17 mouse cellular contexts compared by ENCODE assay signal in the genomic region with DNA sequence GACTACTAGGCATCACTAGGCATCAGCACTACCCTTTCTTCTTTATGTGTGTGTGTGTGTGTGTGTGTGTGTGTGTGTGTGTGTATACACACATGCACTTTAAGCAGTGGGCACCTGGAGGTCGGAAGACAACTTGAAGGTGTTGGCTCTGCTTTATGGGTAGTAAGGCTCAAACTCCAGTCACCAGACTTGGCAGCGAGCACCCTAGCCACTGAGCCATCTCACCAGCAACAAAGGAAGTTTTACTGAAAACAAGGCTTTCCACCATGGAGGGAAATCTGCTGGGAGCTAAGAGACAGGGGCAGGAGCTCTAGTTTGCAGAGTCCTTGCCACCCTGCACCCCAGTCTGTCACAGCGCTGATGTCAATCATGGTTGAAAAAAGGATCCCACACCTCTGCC. TPM values are rescaled to one million over a fixed set of nuclear protein-coding genes. Genes with fewer than 3 reads are reported as not detected.
A peak's percentile ranks its signal among the peaks of the same experiment; 100 is the strongest.
DNase-seq lines count a peak whose midpoint lies in the region; ATAC-seq lines count a peak whose summit lies in the region.
"Had no signal": no experiment of that assay in that cellular context is flagged by ENCODE, and none has a peak within 500 bp of the region (broad histone marks: within the 10 kb centered on the region; RNA-seq: fewer than 3 reads in every experiment).

No protein-coding gene starts in this region.

- no peaks in the 10 kb centered on the region for H3K9me3 ChIP-seq in forebrain, embryonic 13.5 days (replicated peaks)
- no peaks in the 10 kb centered on the region for H3K9me3 ChIP-seq in forebrain, embryonic 10.5 days
- H3K9me3 ChIP-seq in intestine, embryonic 15.5 days = no peaks in the 10 kb centered on the region
- no peaks in the 10 kb centered on the region for H3K9me3 ChIP-seq in intestine, embryonic 16.5 days (ENCODE audit: control insufficient read depth, low read length)
- no peaks in the 10 kb centered on the region for H3K9me3 ChIP-seq in liver, embryonic 13.5 days (replicated peaks)
- no peaks in the 10 kb centered on the region for H3K9me3 ChIP-seq in neural tube, embryonic 15.5 days (replicated peaks)
- H3K9me3 ChIP-seq: embryonic facial prominence, embryonic 12.5 days; stomach, embryonic 15.5 days had no signal

- 0 out of 2 replicates have a peak overlapping the region, but pooled peaks have one; percentile 21 for H3K9ac ChIP-seq in forebrain, embryonic 13.5 days
- H3K9ac ChIP-seq in intestine, embryonic 15.5 days = no peak overlapping the region
- H3K9ac ChIP-seq in intestine, embryonic 16.5 days (ENCODE audit: low read depth, low read length) = no peak overlapping the region
- 0 out of 2 replicates have a peak overlapping the region, but pooled peaks have one; percentile 14 for H3K9ac ChIP-seq in liver, embryonic 13.5 days
- no peak overlapping the region for H3K9ac ChIP-seq in neural tube, embryonic 15.5 days (replicated peaks)
- H3K9ac ChIP-seq: embryonic facial prominence, embryonic 12.5 days; stomach, embryonic 15.5 days had no signal

- peak overlapping the region; percentile 90 for H3K27ac ChIP-seq in forebrain, embryonic 13.5 days
- H3K27ac ChIP-seq in forebrain, embryonic 10.5 days = no peak overlapping the region
- H3K27ac ChIP-seq in intestine, embryonic 15.5 days = 0 out of 2 replicates have a peak overlapping the region, but pooled peaks have one; percentile 15
- no peak overlapping the region for H3K27ac ChIP-seq in intestine, embryonic 16.5 days (ENCODE audit: low read length)
- H3K27ac ChIP-seq in liver, embryonic 13.5 days = no peak overlapping the region
- peak overlapping the region; percentile 34; the same call in 1 of the 2 replicates for H3K27ac ChIP-seq in neural tube, embryonic 15.5 days (replicated peaks)

- H3K36me3 ChIP-seq in forebrain, embryonic 13.5 days (ENCODE audit: poor library complexity, severe bottlenecking) = peaks cover 41% of the 10 kb centered on the region
- peaks cover 68% of the 10 kb centered on the region for H3K36me3 ChIP-seq in forebrain, embryonic 10.5 days (replicated peaks)
- H3K36me3 ChIP-seq in intestine, embryonic 15.5 days = 0 out of 2 replicates have a peak, but pooled peaks cover 4% of the 10 kb centered on the region
- peaks cover 4% of the 10 kb centered on the region; the same call in 1 of the 2 replicates for H3K36me3 ChIP-seq in intestine, embryonic 16.5 days (ENCODE audit: control insufficient read depth, insufficient read depth, low read length)
- H3K36me3 ChIP-seq in liver, embryonic 13.5 days = peaks cover 9% of the 10 kb centered on the region; the same call in 1 of the 2 replicates
- H3K36me3 ChIP-seq in neural tube, embryonic 15.5 days = peaks cover 19% of the 10 kb centered on the region
- H3K36me3 ChIP-seq: stomach, embryonic 15.5 days had no signal

- H3K4me3 ChIP-seq in forebrain, embryonic 13.5 days = no peak overlapping the region
- H3K4me3 ChIP-seq in forebrain, embryonic 10.5 days = no peak overlapping the region
- no peak overlapping the region for H3K4me3 ChIP-seq in intestine, embryonic 15.5 days (replicated peaks)
- no peak overlapping the region for H3K4me3 ChIP-seq in intestine, embryonic 16.5 days (ENCODE audit: low read length)
- H3K4me3 ChIP-seq in liver, embryonic 13.5 days (replicated peaks) = no peak overlapping the region
- H3K4me3 ChIP-seq in neural tube, embryonic 15.5 days (replicated peaks) = no peak overlapping the region
- H3K4me3 ChIP-seq: embryonic facial prominence, embryonic 12.5 days; stomach, embryonic 15.5 days had no signal

- ATAC-seq in forebrain, embryonic 13.5 days = no peak
- ATAC-seq in intestine, embryonic 15.5 days = no peak
- ATAC-seq in intestine, embryonic 16.5 days = no peak
- no peak for ATAC-seq in liver, embryonic 13.5 days (ENCODE audit: low read depth)
- ATAC-seq in neural tube, embryonic 15.5 days (ENCODE audit: low FRiP score) = no peak

- H3K4me2 ChIP-seq in forebrain, embryonic 13.5 days = no peak overlapping the region
- H3K4me2 ChIP-seq in intestine, embryonic 15.5 days (replicated peaks) = no peak overlapping the region
- no peak overlapping the region for H3K4me2 ChIP-seq in intestine, embryonic 16.5 days (ENCODE audit: low read depth, low read length)
- H3K4me2 ChIP-seq in liver, embryonic 13.5 days = no peak overlapping the region
- no peak overlapping the region for H3K4me2 ChIP-seq in neural tube, embryonic 15.5 days
- H3K4me2 ChIP-seq: embryonic facial prominence, embryonic 12.5 days; stomach, embryonic 15.5 days had no signal

- H3K4me1 ChIP-seq in forebrain, embryonic 13.5 days = peaks cover 31% of the 10 kb centered on the region
- H3K4me1 ChIP-seq in forebrain, embryonic 10.5 days = peaks cover 14% of the 10 kb centered on the region
- peaks cover 35% of the 10 kb centered on the region for H3K4me1 ChIP-seq in intestine, embryonic 15.5 days (replicated peaks)
- H3K4me1 ChIP-seq in intestine, embryonic 16.5 days (ENCODE audit: control insufficient read depth, insufficient read depth, low read length) = peaks cover 38% of the 10 kb centered on the region
- H3K4me1 ChIP-seq in liver, embryonic 13.5 days (replicated peaks) = peaks cover 20% of the 10 kb centered on the region
- peaks cover 11% of the 10 kb centered on the region for H3K4me1 ChIP-seq in neural tube, embryonic 15.5 days

- no peaks in the 10 kb centered on the region for H3K27me3 ChIP-seq in forebrain, embryonic 13.5 days
- H3K27me3 ChIP-seq in forebrain, embryonic 10.5 days (ENCODE audit: poor library complexity, severe bottlenecking) = no peaks in the 10 kb centered on the region
- H3K27me3 ChIP-seq in intestine, embryonic 15.5 days (replicated peaks) = no peaks in the 10 kb centered on the region
- H3K27me3 ChIP-seq in intestine, embryonic 16.5 days (replicated peaks; ENCODE audit: control insufficient read depth, insufficient read depth, low read length) = no peaks in the 10 kb centered on the region
- H3K27me3 ChIP-seq in liver, embryonic 13.5 days = no peaks in the 10 kb centered on the region
- H3K27me3 ChIP-seq in neural tube, embryonic 15.5 days (replicated peaks) = no peaks in the 10 kb centered on the region
- H3K27me3 ChIP-seq: CH12.LX; embryonic facial prominence, embryonic 12.5 days; stomach, embryonic 15.5 days had no signal

- 83% methylated on average over 3 of the region's 3 CpGs for WGBS in forebrain, embryonic 13.5 days
- WGBS in forebrain, embryonic 10.5 days = 89% methylated on average over 3 of the region's 3 CpGs
- WGBS in intestine, embryonic 15.5 days = 80% methylated on average over 3 of the region's 3 CpGs
- 77% methylated on average over 3 of the region's 3 CpGs for WGBS in intestine, embryonic 16.5 days
- 73% methylated on average over 3 of the region's 3 CpGs for WGBS in liver, embryonic 13.5 days (ENCODE audit: insufficient replicate concordance)
- 90% methylated on average over 3 of the region's 3 CpGs for WGBS in neural tube, embryonic 15.5 days

- no peak for DNase-seq in forebrain, embryonic 10.5 days (ENCODE audit: extremely low spot score, low spot score)
- DNase-seq in liver, embryonic 13.5 days = no peak
- DNase-seq in liver = no peak
- no peak for DNase-seq in embryo, embryonic 10 days (ENCODE audit: low spot score)
- DNase-seq: adrenal gland, postnatal 10 days; cerebellum, adult 18-20 months; gastrocnemius, postnatal 10 days; heart, postnatal 4 days; lung, adult 18-20 months; thymus, postnatal 25 days had no signal

RNA-seq across cellular contexts. Expression of gene Pard6b, which starts 15.7 kb away (rescaled TPM):
- polyA plus RNA-seq in forebrain, embryonic 13.5 days (2015; fragmentation: Nextera tagmentation; extraction: Ambion mirVana) = 7.6 and 7.7 TPM in 2 replicates
- polyA plus RNA-seq in forebrain, embryonic 10.5 days (2016; fragmentation: Nextera tagmentation; extraction: Ambion mirVana) = 9.3 and 10.4 TPM in 2 replicates
- 16.9 and 17.4 TPM in 2 replicates for polyA plus RNA-seq in intestine, embryonic 15.5 days (2015; fragmentation: Nextera tagmentation; extraction: Ambion mirVana)
- 7.8 and 13.9 TPM in 2 replicates for polyA plus RNA-seq in intestine, embryonic 16.5 days (2015; fragmentation: Nextera tagmentation; extraction: Ambion mirVana)
- 2.2 and 2.9 TPM in 2 replicates for polyA plus RNA-seq in liver, embryonic 13.5 days (2015; fragmentation: Nextera tagmentation; extraction: Ambion mirVana)
- 6.6 and 6.8 TPM in 2 replicates for polyA plus RNA-seq in neural tube, embryonic 15.5 days (2015; fragmentation: Nextera tagmentation; extraction: Ambion mirVana)

Comparison
In these comparisons a context has a peak if more than half of its experiments do, and no peak if none do; other contexts are left out.
1. H3K27ac ChIP-seq: peak in forebrain, embryonic 13.5 days (single experiment), intestine, embryonic 15.5 days (single experiment) and neural tube, embryonic 15.5 days (single experiment); none in forebrain, embryonic 10.5 days (single experiment), intestine, embryonic 16.5 days (single experiment) and liver, embryonic 13.5 days (single experiment).
2. H3K9ac ChIP-seq: peak in forebrain, embryonic 13.5 days (single experiment) and liver, embryonic 13.5 days (single experiment); none in intestine, embryonic 15.5 days (single experiment), intestine, embryonic 16.5 days (single experiment) and neural tube, embryonic 15.5 days (single experiment).